Mouse (Mus musculus) liver, embryonic 11.5 days (tissue): ENCODE measurements around the gene Irak2. TPM values are rescaled to one million over a fixed set of nuclear protein-coding genes. Genes with fewer than 3 reads are reported as not detected.

Experiments
- ATAC-seq: fragments of 200-750 bp; cut with Nextera tagmentation; replicated peaks from 2 replicates; pipeline ENCODE4 v1.8.0; 2017; ENCODE audit warnings: moderate number of reproducible peaks, mild to moderate bottlenecking, moderate TSS enrichment, moderate library complexity; ENCODE audit not compliant: low FRiP score
- DNase-seq: peaks from one replicate; pipeline ENCODE4 v3.0.0-alpha.2; 2017; ENCODE audit warnings: low spot score
- H3K27ac ChIP-seq: fragments of 300-500 bp; sonication (generic); 2 replicates; pipeline ENCODE4 v1.5.1; 2014; ENCODE audit warnings: mild to moderate bottlenecking, low read depth, low read length, control low read depth
- H3K27me3 ChIP-seq: fragments of 300-500 bp; sonication (generic); replicated peaks from 2 replicates; pipeline ENCODE4 v1.6.1; 2014; ENCODE audit warnings: low read length, mixed read lengths; ENCODE audit not compliant: control insufficient read depth, insufficient read depth
- H3K36me3 ChIP-seq: fragments of 300-500 bp; sonication (generic); 2 replicates; pipeline ENCODE4 v1.6.1; 2014; ENCODE audit warnings: mild to moderate bottlenecking, low read length, moderate library complexity, mixed read lengths; ENCODE audit not compliant: control insufficient read depth, insufficient read depth
- H3K4me1 ChIP-seq: fragments of 300-500 bp; sonication (generic); replicated peaks from 2 replicates; pipeline ENCODE4 v1.6.1; 2014; ENCODE audit warnings: low read length, mixed read lengths; ENCODE audit not compliant: control insufficient read depth, insufficient read depth
- H3K4me2 ChIP-seq: fragments of 300-500 bp; sonication (generic); 2 replicates; pipeline ENCODE4 v1.6.1; 2014; ENCODE audit warnings: mild to moderate bottlenecking, control low read depth, moderate library complexity
- H3K4me3 ChIP-seq: fragments of 300-500 bp; sonication (generic); 2 replicates; pipeline ENCODE4 v1.5.1; 2014; ENCODE audit warnings: low read depth, low read length, control low read depth
- H3K9ac ChIP-seq: fragments of 300-500 bp; sonication (generic); 2 replicates; pipeline ENCODE4 v1.6.1; 2014; ENCODE audit warnings: low read depth, low read length, control low read depth
- H3K9me3 ChIP-seq: fragments of 300-500 bp; sonication (generic); 2 replicates; pipeline ENCODE4 v1.6.1; 2016; ENCODE audit warnings: low read length, inconsistent platforms, mixed read lengths; ENCODE audit not compliant: control insufficient read depth
- WGBS: fragments of 180-500 bp; shearing (Covaris S2); extraction: QIAGEN DNeasy Blood & Tissue Kit; methylation state at CpG from one replicate; pipeline ENCODE4 v1.1.7; 2014; 5-methylcytosine and 5-hydroxymethylcytosine counted together
- polyA plus RNA-seq: library from polyadenylated mRNA; unstranded; fragments of >200 nt; fragmentation: Nextera tagmentation; extraction: Ambion mirVana; gene quantifications from 2 replicates; pipeline ENCODE4 v1.2.1, GENCODE M21; 2014

Gene Irak2
- polyA plus RNA-seq, 1 experiment from 2014 or later, result 14.8 TPM

DNA sequence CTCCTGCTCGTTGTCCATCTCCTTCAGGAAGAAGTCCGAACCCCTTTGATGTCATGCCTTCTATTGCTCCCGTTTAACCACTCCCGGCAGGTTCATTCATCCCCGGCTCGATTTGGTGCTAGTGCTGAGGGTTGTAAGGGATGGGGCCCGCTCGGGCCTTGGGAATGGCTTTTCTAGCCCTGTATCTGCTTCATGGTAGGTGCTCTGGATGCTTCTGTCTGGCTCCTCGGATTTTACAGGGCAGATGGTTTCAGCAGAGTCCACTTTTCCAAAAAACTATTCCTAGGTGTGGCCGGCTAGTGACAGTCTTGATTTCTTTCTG, 33.1 kb upstream of the Irak2 start:
- H3K27me3 ChIP-seq, result no peaks in the 10 kb centered on the region
- H3K4me2 ChIP-seq, result peak overlapping the region; percentile 74
- peak overlapping the region; percentile 70; the same call in 1 of the 2 replicates for H3K27ac ChIP-seq
- no peak for DNase-seq
- no peaks in the 10 kb centered on the region; the same call in 1 of the 2 replicates for H3K36me3 ChIP-seq
- H3K4me1 ChIP-seq, result peaks cover 8% of the 10 kb centered on the region
- peak overlapping the region; percentile 90 for H3K9ac ChIP-seq
- no peaks in the 10 kb centered on the region for H3K9me3 ChIP-seq
- 5% methylated on average over 10 of the region's 10 CpGs for WGBS
- H3K4me3 ChIP-seq, result peak overlapping the region; percentile 91
- ATAC-seq, result peak; percentile 19; the same call in 1 of the 2 replicates

DNA sequence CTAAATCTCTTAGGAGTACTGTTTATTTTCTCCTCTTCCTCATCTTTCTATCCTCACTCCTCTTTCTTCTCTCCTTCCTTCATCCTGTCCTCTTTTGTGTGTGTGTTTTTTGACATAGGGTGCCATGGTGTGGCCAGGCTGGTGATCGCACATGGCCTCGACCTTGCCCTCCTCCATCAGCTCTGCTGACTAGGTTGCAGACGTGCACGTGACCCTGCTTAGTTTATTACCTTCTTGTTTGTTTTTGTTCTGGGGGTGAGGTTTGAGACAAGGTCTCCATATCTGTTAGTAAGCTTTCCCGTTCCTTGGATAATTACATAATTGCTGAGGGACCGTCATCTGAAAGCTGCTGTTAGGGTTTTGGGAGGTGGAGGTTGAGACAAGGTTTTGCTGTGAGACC, 29.4 kb upstream of the Irak2 start:
- ATAC-seq, result no peak
- Histone ChIP-seq H3K4me1 (peaks cover 10% of the 10 kb centered on the region), H3K27me3 (no peaks in the 10 kb centered on the region), H3K4me3 (no peak overlapping the region), H3K27ac (no peak overlapping the region), H3K9me3 (no peaks in the 10 kb centered on the region), H3K9ac (no peak overlapping the region), H3K4me2 (no peak overlapping the region), H3K36me3 (peaks cover 1% of the 10 kb centered on the region)
- DNase-seq, result no peak
- 84% methylated on average over 6 of the region's 6 CpGs for WGBS

GRCm38 (mm10) chr6:113609293-113609692, 29.0 kb upstream of the Irak2 start:
- Histone ChIP-seq H3K36me3 (peaks cover 6% of the 10 kb centered on the region), H3K4me1 (peaks cover 10% of the 10 kb centered on the region), H3K9me3 (no peaks in the 10 kb centered on the region), H3K4me3 (no peak overlapping the region), H3K27ac (no peak overlapping the region), H3K27me3 (no peaks in the 10 kb centered on the region), H3K4me2 (no peak overlapping the region), H3K9ac (no peak overlapping the region)
- ATAC-seq (no peak), DNase-seq (no peak)
- 88% methylated on average over 7 of the region's 7 CpGs for WGBS

DNA sequence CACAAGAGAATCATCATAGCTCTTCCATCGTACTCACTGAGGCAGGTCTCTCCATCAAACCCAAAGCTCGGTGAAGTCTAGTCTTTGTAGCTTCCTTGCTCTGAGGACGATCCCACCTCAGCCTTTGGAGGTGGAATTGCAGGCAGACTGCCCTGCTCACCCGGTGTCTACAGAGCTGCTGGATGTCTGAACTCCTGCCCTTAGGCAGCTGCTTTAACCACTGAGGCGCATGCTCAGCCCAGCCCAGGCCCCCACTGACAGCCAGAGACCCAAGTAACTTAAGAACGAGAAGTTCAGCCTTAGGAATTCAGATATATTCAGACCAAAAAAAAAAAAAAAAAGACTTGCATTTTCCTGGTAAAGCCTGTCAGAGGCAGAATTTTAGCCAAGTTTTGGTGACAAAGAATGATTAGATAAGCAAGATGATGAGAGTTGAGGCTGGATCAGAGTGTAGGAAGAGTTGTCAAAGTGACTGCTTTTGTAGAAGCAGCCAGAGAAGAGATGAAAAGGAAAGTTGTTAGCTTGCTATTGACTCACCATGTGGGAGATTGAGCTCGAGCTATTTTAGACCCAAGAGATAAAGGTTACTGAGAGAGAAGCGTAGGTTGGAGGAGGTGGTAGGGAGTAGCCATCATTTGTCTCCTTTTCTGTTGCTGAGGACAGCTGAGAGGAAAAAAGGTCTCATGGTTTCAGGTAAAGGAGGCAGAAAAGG, 25.9 kb upstream of the Irak2 start:
- no peak for DNase-seq
- H3K4me1 ChIP-seq, result 0 out of 2 replicates have a peak, but pooled peaks cover 2% of the 10 kb centered on the region
- peaks cover 24% of the 10 kb centered on the region for H3K36me3 ChIP-seq
- no peak overlapping the region for H3K27ac ChIP-seq
- no peaks in the 10 kb centered on the region for H3K9me3 ChIP-seq
- H3K27me3 ChIP-seq, result no peaks in the 10 kb centered on the region
- H3K4me3 ChIP-seq, result no peak overlapping the region
- ATAC-seq, result no peak
- no peak overlapping the region for H3K4me2 ChIP-seq
- H3K9ac ChIP-seq, result no peak overlapping the region
- WGBS, result 83% methylated on average over 8 of the region's 8 CpGs

DNA sequence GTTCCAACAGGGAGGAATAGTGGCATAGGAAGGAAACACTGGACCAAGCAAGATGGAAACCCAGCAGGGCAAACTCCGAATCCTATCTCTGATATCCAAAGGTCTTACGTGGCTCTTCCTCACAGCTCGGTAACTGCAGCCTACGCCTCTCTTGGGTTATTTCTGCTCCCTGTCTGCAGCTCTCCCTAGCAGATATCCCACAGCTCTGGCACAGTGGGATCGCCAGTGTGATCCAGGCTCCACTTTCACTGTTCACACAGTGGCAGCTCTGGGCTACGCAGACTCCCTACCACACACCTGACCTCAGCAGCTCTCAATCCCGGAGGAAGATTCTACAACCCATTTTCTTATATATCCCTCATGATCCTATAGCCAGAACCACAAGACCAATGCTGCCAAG, 24.1 kb upstream of the Irak2 start:
- Histone ChIP-seq H3K9ac (no peak overlapping the region), H3K4me3 (no peak overlapping the region), H3K4me2 (no peak overlapping the region), H3K9me3 (no peaks in the 10 kb centered on the region), H3K27ac (no peak overlapping the region), H3K4me1 (0 out of 2 replicates have a peak, but pooled peaks cover 2% of the 10 kb centered on the region), H3K36me3 (peaks cover 26% of the 10 kb centered on the region), H3K27me3 (no peaks in the 10 kb centered on the region)
- DNase-seq (no peak), ATAC-seq (no peak)
- 93% methylated on average over 7 of the region's 7 CpGs for WGBS

DNA sequence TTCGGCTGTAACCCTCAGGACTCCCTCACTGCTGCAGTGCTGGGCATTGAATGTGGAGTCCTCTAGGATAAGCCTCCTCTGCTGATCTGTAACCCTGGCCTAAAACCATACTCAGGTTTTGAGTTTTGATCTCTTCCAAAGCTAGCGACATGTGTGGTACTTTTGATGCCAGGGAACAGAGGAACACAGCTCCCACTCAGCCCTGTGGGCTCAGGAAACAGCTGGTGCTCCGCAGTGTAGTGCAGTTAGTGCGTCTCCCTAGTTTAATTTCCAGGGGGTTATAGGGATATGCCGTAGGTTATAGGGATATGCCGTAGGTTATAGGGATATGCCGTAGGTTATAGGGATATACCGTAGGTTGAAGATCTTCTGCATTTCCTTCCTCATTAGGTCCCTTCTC, 23.3 kb upstream of the Irak2 start:
- Histone ChIP-seq H3K9ac (no peak overlapping the region), H3K27me3 (no peaks in the 10 kb centered on the region), H3K36me3 (peaks cover 26% of the 10 kb centered on the region), H3K9me3 (no peaks in the 10 kb centered on the region), H3K4me1 (0 out of 2 replicates have a peak, but pooled peaks cover 2% of the 10 kb centered on the region), H3K27ac (no peak overlapping the region), H3K4me2 (no peak overlapping the region), H3K4me3 (no peak overlapping the region)
- ATAC-seq (no peak), DNase-seq (no peak)
- WGBS, result 93% methylated on average over 8 of the region's 8 CpGs

DNA sequence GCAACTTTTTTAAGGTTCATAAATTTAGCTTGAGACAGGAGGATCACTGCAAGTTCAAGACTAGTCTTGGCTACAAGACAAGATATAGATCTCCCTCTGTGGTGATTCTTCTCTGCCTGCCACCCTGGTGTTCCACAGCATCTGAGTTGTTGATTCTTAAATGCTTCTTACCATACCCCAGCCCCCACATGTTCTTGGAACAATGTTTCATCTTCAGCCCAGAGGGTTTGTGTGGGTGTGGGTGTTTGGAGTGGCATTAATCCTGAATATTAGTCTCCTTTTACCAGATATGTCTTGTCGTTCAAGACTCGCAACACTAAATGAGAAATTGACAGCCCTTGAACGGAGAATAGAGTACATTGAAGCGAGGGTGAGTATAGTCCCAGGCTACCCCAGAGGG, 22.8 kb upstream of the Irak2 start:
- no peak overlapping the region for H3K4me2 ChIP-seq
- H3K4me1 ChIP-seq, result 0 out of 2 replicates have a peak, but pooled peaks cover 2% of the 10 kb centered on the region
- no peaks in the 10 kb centered on the region for H3K27me3 ChIP-seq
- 89% methylated on average over 4 of the region's 4 CpGs for WGBS
- no peak overlapping the region for H3K9ac ChIP-seq
- H3K27ac ChIP-seq, result no peak overlapping the region
- no peaks in the 10 kb centered on the region for H3K9me3 ChIP-seq
- ATAC-seq (no peak), DNase-seq (no peak)
- H3K36me3 ChIP-seq, result peaks cover 26% of the 10 kb centered on the region
- H3K4me3 ChIP-seq, result no peak overlapping the region

- peak overlapping the region; percentile 87 for H3K4me3 ChIP-seq
- no peaks in the 10 kb centered on the region for H3K9me3 ChIP-seq
- WGBS, result 65% methylated on average over 5 of the region's 5 CpGs
- H3K4me2 ChIP-seq, result peak overlapping the region; percentile 97
- peaks cover 4% of the 10 kb centered on the region; the same call in 1 of the 2 replicates for H3K36me3 ChIP-seq
- H3K4me1 ChIP-seq, result peaks cover 17% of the 10 kb centered on the region
- DNase-seq (no peak), ATAC-seq (no peak)
- no peak overlapping the region; the same call in 1 of the 2 replicates for H3K27ac ChIP-seq
- peak overlapping the region; percentile 86; the same call in 1 of the 2 replicates for H3K9ac ChIP-seq
- no peaks in the 10 kb centered on the region for H3K27me3 ChIP-seq
These were observed 14.9 kb upstream of the Irak2 start for GRCm38 (mm10) chr6:113623386-113623785.
